Mouse (Mus musculus) cerebral cortex, adult 2 months (tissue): ENCODE results near the gene Atl1.

ENCODE experiments used
- WGBS: fragments of 180-500 bp; shearing (Covaris S2); methylation state at CpG from one replicate; pipeline ENCODE4 v1.1.7; 2018; 5-methylcytosine and 5-hydroxymethylcytosine counted together

Atl1 gene

GRCm38 (mm10) chr12:69892371-69893251 is at the start of gene Atl1, which contains the start of gene Map4k5:
Gene Atl1, plus strand, starts transcription at chr12:69892614.
Gene Map4k5, minus strand, starts transcription at chr12:69893200.
- WGBS: under 1% methylated on average over 118 of the region's 118 CpGs

- 50% methylated on average over 19 of the region's 19 CpGs for WGBS
These were observed 48.6 kb upstream of the Atl1 start for GRCm38 (mm10) chr12:69843531-69844445.

GRCm38 (mm10) chr12:69845722-69846121 is 46.7 kb upstream of the Atl1 start:
- 84% methylated on average over 9 of the region's 9 CpGs for WGBS

- WGBS: 89% methylated on average over 9 of the region's 9 CpGs
These were observed 45.9 kb upstream of the Atl1 start for GRCm38 (mm10) chr12:69846499-69846898.

- 60% methylated on average over 12 of the region's 12 CpGs for WGBS
These were observed 44.1 kb upstream of the Atl1 start for GRCm38 (mm10) chr12:69848083-69848878.

GRCm38 (mm10) chr12:69852288-69852687 is 40.1 kb upstream of the Atl1 start:
- 70% methylated on average over 9 of the region's 9 CpGs for WGBS

GRCm38 (mm10) chr12:69853387-69853786 is 39.0 kb upstream of the Atl1 start:
- 73% methylated on average over 11 of the region's 11 CpGs for WGBS

- WGBS: 91% methylated on average over 2 of the region's 2 CpGs
These were observed 38.5 kb upstream of the Atl1 start for GRCm38 (mm10) chr12:69853942-69854341.

- WGBS: 86% methylated on average over 12 of the region's 12 CpGs
These were observed 36.6 kb upstream of the Atl1 start for GRCm38 (mm10) chr12:69855641-69856300.

GRCm38 (mm10) chr12:69856398-69856797 is 36.0 kb upstream of the Atl1 start:
- WGBS: 56% methylated on average over 10 of the region's 10 CpGs

- WGBS: 96% methylated on average over 2 of the region's 2 CpGs
These were observed 34.8 kb upstream of the Atl1 start for GRCm38 (mm10) chr12:69857597-69857996.

- 64% methylated on average over 4 of the region's 4 CpGs for WGBS
These were observed 33.6 kb upstream of the Atl1 start for GRCm38 (mm10) chr12:69858847-69859246.

GRCm38 (mm10) chr12:69863505-69863904 is 28.9 kb upstream of the Atl1 start:
- WGBS: 66% methylated on average over 5 of the region's 5 CpGs

GRCm38 (mm10) chr12:69864164-69864692 is 28.2 kb upstream of the Atl1 start:
- whole genome bisulfite sequencing: 28% methylated on average over 4 of the region's 4 CpGs

GRCm38 (mm10) chr12:69867338-69867737 is 25.1 kb upstream of the Atl1 start:
- 85% methylated on average over 5 of the region's 5 CpGs for WGBS

GRCm38 (mm10) chr12:69871632-69872031 is 20.8 kb upstream of the Atl1 start:
- WGBS: 92% methylated on average over 5 of the region's 5 CpGs

- WGBS: 45% methylated on average over 9 of the region's 9 CpGs
These were observed 14.5 kb upstream of the Atl1 start for GRCm38 (mm10) chr12:69877842-69878363.

GRCm38 (mm10) chr12:69879172-69879665 is 13.2 kb upstream of the Atl1 start:
- 27% methylated on average over 4 of the region's 4 CpGs for WGBS

- 14% methylated on average over 6 of the region's 6 CpGs for WGBS
These were observed 12.7 kb upstream of the Atl1 start for GRCm38 (mm10) chr12:69879739-69880138.

- WGBS: 60% methylated on average over 10 of the region's 10 CpGs
These were observed 11.1 kb upstream of the Atl1 start for GRCm38 (mm10) chr12:69881198-69881905.
